Mouse (Mus musculus) hindbrain, embryonic 15.5 days (tissue): ENCODE data around the gene Gm5483. TPM values are rescaled to one million over a fixed set of nuclear protein-coding genes. Genes with fewer than 3 reads are reported as not detected.

Source experiments
- polyA plus RNA-seq: library from polyadenylated mRNA; unstranded; fragments of >200 nt; fragmentation: Nextera tagmentation; extraction: Ambion mirVana; gene quantifications from 2 replicates; pipeline ENCODE4 v1.2.1, GENCODE M21; 2015

Gm5483 gene
- polyA plus RNA-seq, 1 experiment from 2014 or later, result 0.67 TPM

Other genes with a start within 250 kb of the Gm5483 start
- 1.8 and 2.8 TPM in 2 replicates for gene Parp9, start 245.7 kb upstream of the Gm5483 start, polyA plus RNA-seq
- 1.5 and 2.0 TPM in 2 replicates for gene Dtx3l, start 245.1 kb upstream of the Gm5483 start, polyA plus RNA-seq
- 67.7 and 72.9 TPM in 2 replicates for gene Kpna1, start 205.5 kb upstream of the Gm5483 start, polyA plus RNA-seq
- gene Wdr5b, start 143.0 kb upstream of the Gm5483 start, polyA plus RNA-seq, result 12.3 and 12.4 TPM in 2 replicates
- gene Fam162a, start 112.6 kb upstream of the Gm5483 start, polyA plus RNA-seq, result 138 and 151 TPM in 2 replicates
- gene Ccdc58, start 112.5 kb upstream of the Gm5483 start, polyA plus RNA-seq, result 27.6 and 28.8 TPM in 2 replicates
- 0.06 TPM in 1 of 2 replicates, not detected in the other for gene Csta1, start 53.0 kb upstream of the Gm5483 start, polyA plus RNA-seq
- not detected in 2 replicates for gene Stfa2l1, start 27.4 kb upstream of the Gm5483 start, polyA plus RNA-seq
- not detected in 2 replicates for gene Gm5416, start 26.2 kb downstream of the Gm5483 start, polyA plus RNA-seq
- gene 2010005H15Rik, start 37.3 kb downstream of the Gm5483 start, polyA plus RNA-seq, result not detected in 2 replicates
- 1.6 and 2.3 TPM in 2 replicates for gene Stfa1, start 92.7 kb downstream of the Gm5483 start, polyA plus RNA-seq
- gene BC117090, start 150.1 kb downstream of the Gm5483 start, polyA plus RNA-seq, result not detected in 2 replicates
- 1.5 and 1.7 TPM in 2 replicates for gene BC100530, start 183.5 kb downstream of the Gm5483 start, polyA plus RNA-seq
- gene Stfa2, start 224.2 kb downstream of the Gm5483 start, polyA plus RNA-seq, result 0.36 TPM in 1 of 2 replicates, not detected in the other